Mouse (Mus musculus): ENCODE measurements around the gene Il1r1. TPM values are rescaled to one million over a fixed set of nuclear protein-coding genes. Genes with fewer than 3 reads are reported as not detected.
A peak's percentile ranks its signal among the peaks of the same experiment; 100 is the strongest.

Il1r1 gene
- polyA plus RNA-seq, 1 experiment, result 0.38 TPM

DNA sequence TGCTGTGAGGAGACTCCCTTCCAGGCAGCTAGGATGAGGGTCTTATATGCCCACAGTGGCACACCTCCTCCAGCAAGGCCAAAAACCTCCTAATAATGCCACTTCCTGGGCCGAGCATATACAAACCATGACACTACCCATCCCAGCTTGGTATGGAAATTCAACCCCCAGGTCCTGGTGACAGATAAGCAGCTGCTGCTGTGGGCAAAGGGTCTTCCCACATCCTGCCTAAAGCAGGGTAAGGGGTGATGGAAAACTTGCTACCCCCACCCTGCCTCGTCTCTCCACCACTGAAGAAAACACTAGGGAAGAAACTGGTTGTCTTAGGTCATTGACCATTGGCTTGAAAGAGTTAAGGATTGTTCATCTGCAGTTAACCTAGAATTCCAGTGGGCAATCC is 53.8 kb downstream of the Il1r1 start:
- TF ChIP-seq POLR2A (IDR thresholded peaks at IDR 0.05; ENCODE audit: borderline replicate concordance, low read depth, low read length) (no peak), CTCF (IDR thresholded peaks at IDR 0.05; ENCODE audit: low read depth, low read length) (no peak)
- Histone ChIP-seq H3K4me1 (ENCODE audit: control insufficient read depth, insufficient read depth, low read length) (0 out of 2 replicates have a peak, but pooled peaks cover 2% of the 10 kb centered on the region), H3K27ac (ENCODE audit: insufficient read depth, low read depth, low read length) (no peak overlapping the region), H3K4me3 (ENCODE audit: insufficient read depth, low read length) (no peak overlapping the region)

DNA sequence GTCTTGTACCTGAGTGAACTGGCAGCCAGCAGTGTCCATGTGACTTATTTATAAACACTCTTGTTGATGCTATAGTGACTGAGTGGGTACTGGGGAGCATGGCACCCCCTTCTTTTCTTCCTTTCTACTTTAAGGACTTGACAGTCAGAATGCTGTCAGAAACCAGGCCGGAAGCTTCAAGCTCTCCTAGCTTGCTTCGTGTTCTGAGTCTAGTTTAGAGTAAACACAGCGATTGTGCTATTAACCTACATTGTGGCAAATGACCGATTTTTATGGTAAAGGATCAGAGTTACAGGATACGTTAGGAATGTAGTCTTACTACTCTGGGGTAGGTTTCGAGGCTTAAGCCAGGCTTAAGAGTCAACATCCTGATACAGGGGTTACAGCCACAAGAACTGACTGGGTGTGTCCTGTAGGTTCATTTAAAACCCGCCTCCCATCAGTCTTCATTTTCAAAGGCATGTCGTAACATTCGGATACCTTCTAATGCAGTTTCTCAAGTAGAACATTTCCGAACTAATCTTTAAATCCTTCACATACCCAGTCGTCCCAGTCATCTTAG is 54.4 kb downstream of the Il1r1 start:
- H3K4me3 ChIP-seq (ENCODE audit: insufficient read depth, low read length), result no peak overlapping the region
- no peak for TF ChIP-seq CTCF (IDR thresholded peaks at IDR 0.05; ENCODE audit: low read depth, low read length)
- TF ChIP-seq POLR2A (IDR thresholded peaks at IDR 0.05; ENCODE audit: borderline replicate concordance, low read depth, low read length), result no peak
- H3K4me1 ChIP-seq (ENCODE audit: control insufficient read depth, insufficient read depth, low read length), result 0 out of 2 replicates have a peak, but pooled peaks cover 2% of the 10 kb centered on the region
- no peak overlapping the region for H3K27ac ChIP-seq (ENCODE audit: insufficient read depth, low read depth, low read length)

GRCm38 (mm10) chr1:40281950-40282349 is 57.1 kb downstream of the Il1r1 start:
- no peak for TF ChIP-seq POLR2A (IDR thresholded peaks at IDR 0.05; ENCODE audit: borderline replicate concordance, low read depth, low read length)
- TF ChIP-seq CTCF (IDR thresholded peaks at IDR 0.05; ENCODE audit: low read depth, low read length), result no peak
- Histone ChIP-seq H3K27ac (ENCODE audit: insufficient read depth, low read depth, low read length) (no peak overlapping the region), H3K4me1 (ENCODE audit: control insufficient read depth, insufficient read depth, low read length) (peaks cover 1% of the 10 kb centered on the region; the same call in 1 of the 2 replicates), H3K4me3 (ENCODE audit: insufficient read depth, low read length) (no peak overlapping the region)

- Histone ChIP-seq H3K4me1 (ENCODE audit: control insufficient read depth, insufficient read depth, low read length) (peaks cover 5% of the 10 kb centered on the region; the same call in 1 of the 2 replicates), H3K4me3 (ENCODE audit: insufficient read depth, low read length) (no peak overlapping the region), H3K27ac (ENCODE audit: insufficient read depth, low read depth, low read length) (no peak overlapping the region)
- TF ChIP-seq POLR2A (IDR thresholded peaks at IDR 0.05; ENCODE audit: borderline replicate concordance, low read depth, low read length) (no peak), CTCF (IDR thresholded peaks at IDR 0.05; ENCODE audit: low read depth, low read length) (no peak)
Measured at GRCm38 (mm10) chr1:40282394-40282793, 57.5 kb downstream of the Il1r1 start.

- Histone ChIP-seq H3K4me1 (ENCODE audit: control insufficient read depth, insufficient read depth, low read length) (peaks cover 8% of the 10 kb centered on the region; the same call in 1 of the 2 replicates), H3K27ac (ENCODE audit: insufficient read depth, low read depth, low read length) (no peak overlapping the region), H3K4me3 (ENCODE audit: insufficient read depth, low read length) (no peak overlapping the region)
- no peak for TF ChIP-seq POLR2A (IDR thresholded peaks at IDR 0.05; ENCODE audit: borderline replicate concordance, low read depth, low read length)
- no peak for TF ChIP-seq CTCF (IDR thresholded peaks at IDR 0.05; ENCODE audit: low read depth, low read length)
Measured at GRCm38 (mm10) chr1:40283995-40284394, 59.1 kb downstream of the Il1r1 start.

- Histone ChIP-seq H3K4me1 (ENCODE audit: control insufficient read depth, insufficient read depth, low read length) (peaks cover 22% of the 10 kb centered on the region), H3K4me3 (ENCODE audit: insufficient read depth, low read length) (no peak overlapping the region), H3K27ac (ENCODE audit: insufficient read depth, low read depth, low read length) (no peak overlapping the region)
- TF ChIP-seq CTCF (IDR thresholded peaks at IDR 0.05; ENCODE audit: low read depth, low read length) (no peak), POLR2A (IDR thresholded peaks at IDR 0.05; ENCODE audit: borderline replicate concordance, low read depth, low read length) (no peak)
Measured at GRCm38 (mm10) chr1:40290489-40291255, 65.8 kb downstream of the Il1r1 start.

DNA sequence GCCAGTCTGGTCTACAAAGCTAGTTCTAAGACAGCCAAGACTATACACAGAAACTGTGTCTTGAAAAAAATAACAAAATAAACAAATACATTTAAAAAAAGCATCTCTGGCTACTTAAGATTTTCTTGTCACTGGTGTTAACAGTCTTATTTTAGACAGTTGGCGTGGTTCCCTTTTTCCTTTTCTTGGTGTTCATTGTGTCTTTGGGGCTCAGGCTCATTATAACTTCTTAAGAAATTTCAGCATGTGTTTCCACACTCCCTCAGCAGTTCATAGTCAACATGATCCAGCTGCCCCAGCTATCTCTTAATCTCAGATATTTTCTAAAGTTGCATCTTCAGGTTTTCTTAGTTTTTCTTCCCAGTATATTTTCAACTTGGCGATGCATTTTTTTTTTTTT is 67.4 kb downstream of the Il1r1 start:
- TF ChIP-seq POLR2A (IDR thresholded peaks at IDR 0.05; ENCODE audit: borderline replicate concordance, low read depth, low read length) (no peak), CTCF (IDR thresholded peaks at IDR 0.05; ENCODE audit: low read depth, low read length) (no peak)
- peaks cover 18% of the 10 kb centered on the region for H3K4me1 ChIP-seq (ENCODE audit: control insufficient read depth, insufficient read depth, low read length)
- no peak overlapping the region for H3K27ac ChIP-seq (ENCODE audit: insufficient read depth, low read depth, low read length)
- H3K4me3 ChIP-seq (ENCODE audit: insufficient read depth, low read length), result no peak overlapping the region

DNA sequence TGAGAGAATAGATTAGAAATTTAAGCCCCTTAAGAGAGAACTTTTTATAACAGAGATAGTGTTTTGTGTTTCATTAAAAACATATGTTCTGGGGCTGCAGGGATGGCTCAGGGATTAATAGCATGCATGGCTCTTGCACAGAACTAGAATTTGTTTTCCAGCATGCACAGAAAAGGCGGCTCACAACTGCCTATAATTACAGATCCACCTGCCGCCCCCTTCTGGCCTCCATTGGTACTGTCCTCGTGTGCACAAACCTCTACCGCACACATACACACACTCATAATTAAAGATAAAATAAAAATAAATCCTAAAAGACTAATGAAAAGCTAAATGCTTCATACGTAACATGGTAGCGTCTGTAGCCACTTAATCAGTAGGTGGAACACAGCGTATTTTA is 69.0 kb downstream of the Il1r1 start:
- TF ChIP-seq CTCF (IDR thresholded peaks at IDR 0.05; ENCODE audit: low read depth, low read length) (peak; percentile 48), POLR2A (IDR thresholded peaks at IDR 0.05; ENCODE audit: borderline replicate concordance, low read depth, low read length) (no peak)
- Histone ChIP-seq H3K4me3 (ENCODE audit: insufficient read depth, low read length) (no peak overlapping the region), H3K27ac (ENCODE audit: insufficient read depth, low read depth, low read length) (no peak overlapping the region), H3K4me1 (ENCODE audit: control insufficient read depth, insufficient read depth, low read length) (peaks cover 14% of the 10 kb centered on the region)

DNA sequence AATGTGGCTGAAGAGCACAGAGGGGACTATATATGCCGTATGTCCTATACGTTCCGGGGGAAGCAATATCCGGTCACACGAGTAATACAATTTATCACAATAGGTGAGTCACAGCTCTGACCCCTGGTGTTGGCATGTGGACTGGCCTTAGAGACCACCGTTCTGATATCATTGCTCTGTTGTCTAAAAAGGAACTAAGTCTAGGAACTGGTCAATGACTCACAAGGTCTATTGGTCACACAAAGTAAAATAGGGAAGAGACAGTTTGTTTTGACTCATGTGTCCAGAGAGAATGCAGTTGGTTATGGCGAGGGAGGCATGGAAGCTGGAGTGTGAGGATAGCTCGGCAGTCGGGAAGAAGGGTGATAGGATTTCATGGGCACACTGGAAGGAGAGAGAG is 69.9 kb downstream of the Il1r1 start:
- Histone ChIP-seq H3K4me3 (ENCODE audit: insufficient read depth, low read length) (peak overlapping the region; percentile 33), H3K27ac (ENCODE audit: insufficient read depth, low read depth, low read length) (peak overlapping the region; percentile 92), H3K4me1 (ENCODE audit: control insufficient read depth, insufficient read depth, low read length) (peaks cover 14% of the 10 kb centered on the region)
- TF ChIP-seq POLR2A (IDR thresholded peaks at IDR 0.05; ENCODE audit: borderline replicate concordance, low read depth, low read length) (no peak), CTCF (IDR thresholded peaks at IDR 0.05; ENCODE audit: low read depth, low read length) (no peak)

DNA sequence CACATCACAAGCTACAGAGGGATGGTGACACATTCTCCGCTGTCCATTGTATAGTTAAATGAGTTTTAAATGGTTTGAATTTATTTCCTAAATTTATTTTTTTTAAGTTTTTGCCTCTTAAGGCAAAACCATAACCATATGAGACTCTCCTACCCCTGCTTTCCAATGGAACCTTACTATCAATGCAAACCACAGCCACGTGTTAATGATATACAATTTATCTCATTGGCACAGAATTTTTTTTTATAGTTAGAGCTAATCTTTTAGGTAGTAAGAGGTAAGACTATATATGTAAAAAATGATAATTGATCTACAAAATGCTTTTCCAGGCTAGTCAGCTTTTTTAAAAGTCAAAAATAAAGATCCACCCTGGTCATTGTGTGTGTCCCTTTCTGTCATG is 73.2 kb downstream of the Il1r1 start:
- no peak overlapping the region for H3K27ac ChIP-seq (ENCODE audit: insufficient read depth, low read depth, low read length)
- H3K4me3 ChIP-seq (ENCODE audit: insufficient read depth, low read length), result no peak overlapping the region
- TF ChIP-seq POLR2A (IDR thresholded peaks at IDR 0.05; ENCODE audit: borderline replicate concordance, low read depth, low read length) (no peak), CTCF (IDR thresholded peaks at IDR 0.05; ENCODE audit: low read depth, low read length) (no peak)
- H3K4me1 ChIP-seq (ENCODE audit: control insufficient read depth, insufficient read depth, low read length), result peaks cover 10% of the 10 kb centered on the region

Measured in bone marrow macrophage, adult 2 months (primary cell).